Mouse (Mus musculus) central nervous system, embryonic 11.5 days (tissue): ENCODE measurements around the gene Ssu2. TPM values are rescaled to one million over a fixed set of nuclear protein-coding genes. Genes with fewer than 3 reads are reported as not detected.

Source experiments
- polyA plus RNA-seq: library from polyadenylated mRNA; depleted of rRNA; stranded (reverse); fragments of >200 nt; gene quantifications from 2 replicates; pipeline ENCODE4 v1.2.3, GENCODE M21; 2012; rRNA removed

Gene Ssu2
- polyA plus RNA-seq = 0.36 and 1.1 TPM in 2 replicates

DNA sequence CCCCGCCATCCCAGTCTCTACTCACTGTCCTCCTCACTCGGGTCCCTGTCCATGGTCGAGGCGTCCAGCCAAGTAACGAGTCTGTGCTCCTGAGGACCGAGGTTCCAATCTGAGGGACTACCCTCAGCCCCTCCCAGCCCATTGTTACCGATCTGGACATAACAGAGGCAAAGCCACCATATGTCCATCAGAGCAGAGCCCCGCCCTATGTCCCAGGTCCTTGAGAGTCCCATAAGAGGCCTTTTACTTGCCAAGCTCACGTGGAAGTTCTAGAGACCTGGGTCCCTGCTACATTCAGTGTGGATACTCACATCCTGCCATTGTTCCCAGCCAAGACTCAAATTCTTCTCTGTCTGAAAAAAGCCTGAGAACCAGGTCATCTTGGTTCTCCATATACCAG is at the start of gene Ssu2:
Gene Ssu2 (minus strand): TSS at position 77 of the 400 bp plus-strand sequence.

Other genes starting within 250 kb of the Ssu2 start
- gene Lmcd1, start 114.3 kb downstream of the Ssu2 start, polyA plus RNA-seq = 1.6 and 4.1 TPM in 2 replicates
- 1.8 and 3.4 TPM in 2 replicates for gene Cav3, start 71.5 kb upstream of the Ssu2 start, polyA plus RNA-seq
- gene Oxtr, start 101.9 kb upstream of the Ssu2 start, polyA plus RNA-seq = 0.28 and 0.35 TPM in 2 replicates